Mouse (Mus musculus) lung, adult 2 months (tissue): ENCODE measurements around the gene Sntg2.

ENCODE experiments used
- CTCF ChIP-seq: fragments of 200-500 bp; IDR thresholded peaks from 2 replicates; pipeline ENCODE4 v1.5.1; 2011; ENCODE audit warnings: mild to moderate bottlenecking, low read length, control low read depth; ENCODE audit not compliant: insufficient read depth
- POLR2A ChIP-seq: fragments of 200-500 bp; IDR thresholded peaks from 2 replicates; pipeline ENCODE4 v1.6.1; 2011; ENCODE audit warnings: low read depth, mild to moderate bottlenecking, control low read depth, low read length, borderline replicate concordance; ENCODE audit errors: extremely low read depth

DNA sequence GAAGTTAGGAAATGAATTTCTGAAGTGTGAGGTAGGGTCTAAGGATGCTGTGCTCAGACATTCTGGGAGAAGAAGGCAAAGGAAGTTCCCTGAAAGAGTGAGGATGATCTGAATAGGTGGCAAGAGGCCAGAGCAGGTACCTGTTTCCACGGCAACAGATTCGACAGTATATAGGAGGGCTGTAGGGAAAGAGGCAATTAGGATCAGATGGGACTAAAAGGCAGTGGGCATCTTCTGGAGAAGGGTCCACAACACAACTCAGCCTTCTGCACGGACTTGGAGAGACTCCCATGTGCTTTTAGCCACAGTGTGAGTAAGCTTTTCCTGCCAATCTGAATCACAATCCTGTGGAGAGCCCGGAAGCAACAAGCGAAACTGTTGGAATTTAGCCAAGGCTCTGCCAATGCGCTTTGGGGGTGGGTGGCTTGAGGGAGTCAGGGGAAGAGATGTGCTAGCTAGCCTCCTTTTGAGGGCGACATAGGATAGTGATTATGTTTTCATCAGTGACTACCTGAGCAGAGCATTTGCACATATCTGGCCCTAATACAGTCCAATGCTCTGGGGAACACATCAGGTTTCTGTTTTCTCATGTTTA lies 219.0 kb downstream of the Sntg2 start:
- TF ChIP-seq CTCF (no peak), POLR2A (no peak)
